Mouse (Mus musculus): ENCODE measurements around the gene Rasgef1b.

The Rasgef1b gene

DNA sequence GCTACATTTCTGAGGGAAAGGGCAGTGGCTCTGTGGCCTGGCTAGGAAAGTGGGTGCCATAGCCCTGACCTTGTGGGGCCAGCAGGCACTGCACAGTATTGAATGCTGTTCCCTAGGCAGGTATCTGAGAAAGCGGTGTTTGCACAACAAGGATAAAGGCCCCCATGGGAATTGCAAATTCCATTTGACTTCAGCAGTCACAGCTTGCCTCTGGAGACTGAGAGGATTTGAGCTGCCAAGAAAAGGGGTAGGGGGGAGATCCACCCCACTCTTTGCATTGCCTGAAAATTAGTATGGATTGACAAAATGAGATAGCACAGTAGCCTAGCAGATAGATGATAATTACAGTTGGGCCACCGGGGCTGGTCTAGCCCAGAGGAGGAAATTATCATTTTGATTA is 326.1 kb downstream of the Rasgef1b start:
- no peak for DNase-seq (ENCODE audit: low read depth)

- no peak for DNase-seq (ENCODE audit: low read depth)
Observed at GRCm38 (mm10) chr5:99402297-99402696, 326.6 kb downstream of the Rasgef1b start.

GRCm38 (mm10) chr5:99399855-99400626 is 328.8 kb downstream of the Rasgef1b start:
- no peak for DNase-seq (ENCODE audit: low read depth)

DNA sequence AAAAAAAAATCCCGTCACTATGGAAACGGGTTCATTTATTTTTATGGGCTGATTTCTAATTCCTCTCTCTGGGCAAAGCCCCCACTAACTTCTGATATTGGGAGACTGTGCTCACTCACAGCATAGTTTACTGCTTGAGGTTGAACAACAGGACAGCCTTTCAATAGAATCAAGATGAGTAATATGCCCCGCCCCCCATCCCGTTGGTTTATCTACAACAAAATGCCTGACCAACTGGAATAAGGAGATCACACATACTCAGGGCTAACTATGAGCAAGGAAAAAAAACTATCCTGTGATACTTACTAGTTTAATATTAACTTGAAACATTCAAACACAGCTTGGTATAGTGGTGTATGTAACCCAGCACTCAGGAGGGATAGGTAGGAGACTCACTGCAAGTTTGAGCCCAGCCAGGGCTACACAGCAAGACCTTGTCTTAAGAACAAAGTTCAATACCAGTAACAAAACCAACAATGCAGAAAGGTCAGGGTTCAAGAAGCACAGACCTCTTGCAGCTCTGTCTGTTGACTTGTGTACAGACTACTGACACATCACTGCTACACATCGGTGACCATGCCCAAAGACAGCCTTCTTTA is 330.3 kb downstream of the Rasgef1b start:
- no peak for DNase-seq (ENCODE audit: low read depth)

- DNase-seq (ENCODE audit: low read depth): no peak
Observed at GRCm38 (mm10) chr5:99394578-99394977, 334.3 kb downstream of the Rasgef1b start.

- DNase-seq (ENCODE audit: low read depth): no peak
Observed at GRCm38 (mm10) chr5:99391525-99391924, 337.3 kb downstream of the Rasgef1b start.

DNA sequence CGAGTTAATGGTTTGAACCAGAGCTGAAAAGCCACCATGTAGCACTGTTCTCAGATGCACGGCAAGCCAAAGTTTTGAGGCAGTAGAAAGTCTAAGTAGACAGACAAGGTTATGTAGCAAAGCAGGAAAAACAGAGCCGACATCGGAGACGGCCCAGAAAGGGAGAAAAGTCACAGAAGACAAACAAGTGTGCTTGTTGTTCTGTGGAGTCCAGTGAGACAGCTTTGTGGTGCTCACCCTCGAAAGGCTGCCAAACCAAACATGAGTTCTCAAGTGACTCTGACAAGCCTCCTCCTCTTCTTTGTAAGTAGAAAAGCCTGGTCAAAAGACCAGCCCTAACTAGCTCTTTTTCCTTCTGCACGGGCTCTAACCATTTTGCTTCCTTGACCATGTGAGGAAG is 338.1 kb downstream of the Rasgef1b start:
- no peak for DNase-seq (ENCODE audit: low read depth)

GRCm38 (mm10) chr5:99390314-99390713 is 338.6 kb downstream of the Rasgef1b start:
- no peak for DNase-seq (ENCODE audit: low read depth)

- DNase-seq (ENCODE audit: low read depth): no peak
Observed at GRCm38 (mm10) chr5:99388585-99389250, 340.1 kb downstream of the Rasgef1b start.

DNA sequence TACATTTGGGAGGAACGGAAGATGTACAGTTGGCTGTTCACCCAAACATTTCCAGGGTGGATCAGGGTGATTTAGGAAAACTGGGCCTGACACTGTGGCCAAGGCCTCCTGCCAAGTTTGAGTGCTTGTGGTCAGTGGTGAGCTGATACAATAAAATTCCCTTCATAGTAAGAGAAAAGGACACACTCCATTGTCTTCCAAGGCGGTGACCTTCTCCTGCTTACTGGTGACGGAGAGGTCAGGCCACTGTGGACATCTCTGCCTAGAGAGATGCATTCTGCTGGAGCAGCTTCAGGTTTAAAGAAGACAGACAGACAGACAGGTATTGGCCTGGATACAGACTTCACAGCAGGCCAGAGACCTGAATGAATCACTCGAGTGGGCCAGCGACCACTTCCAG is 340.7 kb downstream of the Rasgef1b start:
- DNase-seq (ENCODE audit: low read depth): no peak

DNA sequence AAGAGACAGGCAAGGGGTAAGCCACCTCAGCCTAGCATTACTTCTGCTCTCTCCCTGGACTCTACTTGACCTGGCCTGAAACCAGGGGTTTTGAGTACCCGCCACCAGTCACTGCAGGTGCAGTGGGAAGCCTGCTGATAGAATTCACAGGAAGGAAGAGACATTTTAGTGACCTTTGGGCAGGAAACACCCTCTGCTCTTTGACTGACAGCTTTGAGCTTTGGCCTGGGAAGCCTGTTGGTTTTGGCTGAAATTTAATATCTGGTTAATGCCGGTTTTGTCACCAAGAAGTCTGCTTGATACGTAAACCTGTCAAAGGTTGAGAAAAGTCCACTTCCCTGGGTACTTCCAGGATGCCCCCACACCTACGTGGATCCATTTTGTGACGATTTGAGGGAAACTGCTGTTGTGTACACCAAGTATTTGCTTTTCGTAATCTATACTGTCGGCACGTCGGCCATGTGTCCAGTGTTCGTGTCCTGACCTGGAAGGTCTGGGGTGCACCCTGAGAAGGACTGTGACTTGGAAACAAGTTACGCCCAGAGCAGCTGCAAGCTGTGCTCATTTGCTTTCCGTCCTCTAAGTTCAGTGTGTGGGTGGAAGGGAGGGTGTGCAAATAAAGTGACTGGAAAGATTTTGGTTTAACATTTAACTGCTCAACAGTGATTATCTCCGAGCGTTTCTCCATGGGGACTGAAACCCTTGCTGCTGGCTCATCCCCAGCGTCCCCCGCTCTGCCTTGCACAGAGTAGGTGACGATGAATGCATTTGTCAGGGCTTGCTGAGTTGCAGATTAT is 341.5 kb downstream of the Rasgef1b start:
- no peak for DNase-seq (ENCODE audit: low read depth)

DNA sequence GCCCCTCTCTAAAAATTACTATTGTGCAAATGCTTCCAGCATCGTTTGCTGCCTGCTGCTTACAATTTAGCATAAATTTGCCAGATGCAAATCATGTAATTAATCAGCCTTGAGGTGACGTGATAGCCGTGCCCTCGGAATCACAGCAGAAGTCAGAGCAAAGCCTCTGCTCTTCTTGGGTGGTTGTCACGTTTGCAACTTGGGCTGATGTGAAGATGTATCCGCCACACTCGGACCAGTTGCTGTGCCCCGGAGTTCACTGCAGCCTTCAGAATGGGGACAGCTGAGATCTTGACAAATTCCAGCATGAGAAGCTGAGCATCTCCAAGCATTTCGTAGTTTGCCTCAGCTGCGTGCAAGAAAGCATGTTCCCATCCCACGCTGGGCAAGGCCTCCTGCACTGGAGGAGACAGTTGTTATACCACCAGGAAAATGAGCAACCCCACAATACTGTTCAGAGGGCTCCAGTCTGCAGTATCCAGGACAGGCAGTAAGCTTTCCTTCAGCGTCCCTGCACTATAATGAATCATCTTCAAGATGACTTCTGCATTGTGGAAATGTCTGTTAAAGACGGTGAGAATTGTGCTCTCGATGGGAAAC is 342.5 kb downstream of the Rasgef1b start:
- no peak for DNase-seq (ENCODE audit: low read depth)

GRCm38 (mm10) chr5:99385737-99386136 is 343.1 kb downstream of the Rasgef1b start:
- no peak for DNase-seq (ENCODE audit: low read depth)

DNA sequence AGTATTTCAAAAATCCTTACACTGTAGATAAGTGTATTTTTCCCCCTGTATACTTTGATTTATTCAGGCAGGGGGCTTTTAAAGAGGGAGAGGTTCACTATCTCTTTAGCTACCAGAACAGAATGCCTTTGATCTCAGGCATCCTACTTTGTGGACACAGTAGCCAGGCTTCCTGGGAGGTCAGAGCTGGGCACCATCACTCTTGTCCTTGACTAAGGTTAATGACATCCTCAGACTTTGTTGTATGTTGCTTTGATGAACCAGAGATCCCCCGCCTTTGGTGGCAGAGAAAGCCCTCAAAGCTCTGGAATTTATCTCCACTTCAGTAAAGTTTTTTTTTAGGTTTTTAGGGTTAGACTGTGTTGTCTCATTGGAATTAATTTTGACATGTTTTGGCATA is 343.8 kb downstream of the Rasgef1b start:
- no peak for DNase-seq (ENCODE audit: low read depth)

GRCm38 (mm10) chr5:99383783-99384281 is 345.0 kb downstream of the Rasgef1b start:
- DNase-seq (ENCODE audit: low read depth): no peak

DNA sequence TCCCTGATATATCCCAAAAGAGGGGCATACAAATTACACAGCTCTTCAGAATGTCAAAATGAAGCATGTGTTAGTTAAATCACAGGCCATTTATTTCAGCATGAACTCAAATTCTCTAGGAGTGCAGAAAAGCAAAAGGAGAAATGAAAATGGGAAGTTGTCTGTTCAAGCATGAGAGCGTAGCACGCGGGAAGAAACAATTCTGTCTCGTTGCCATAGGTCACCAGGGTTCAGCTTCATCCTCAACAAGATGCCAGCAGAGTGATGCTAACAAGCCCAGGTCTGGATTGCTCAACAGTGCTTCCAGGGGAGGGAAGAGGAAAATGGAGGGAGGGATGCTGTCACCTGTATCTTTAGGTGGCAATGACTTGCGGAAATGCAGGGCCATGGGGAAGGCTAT is 346.1 kb downstream of the Rasgef1b start:
- no peak for DNase-seq (ENCODE audit: low read depth)

- DNase-seq (ENCODE audit: low read depth): no peak
Observed at GRCm38 (mm10) chr5:99381639-99382038, 347.2 kb downstream of the Rasgef1b start.

GRCm38 (mm10) chr5:99380882-99381281 is 348.0 kb downstream of the Rasgef1b start:
- DNase-seq (ENCODE audit: low read depth): no peak

DNA sequence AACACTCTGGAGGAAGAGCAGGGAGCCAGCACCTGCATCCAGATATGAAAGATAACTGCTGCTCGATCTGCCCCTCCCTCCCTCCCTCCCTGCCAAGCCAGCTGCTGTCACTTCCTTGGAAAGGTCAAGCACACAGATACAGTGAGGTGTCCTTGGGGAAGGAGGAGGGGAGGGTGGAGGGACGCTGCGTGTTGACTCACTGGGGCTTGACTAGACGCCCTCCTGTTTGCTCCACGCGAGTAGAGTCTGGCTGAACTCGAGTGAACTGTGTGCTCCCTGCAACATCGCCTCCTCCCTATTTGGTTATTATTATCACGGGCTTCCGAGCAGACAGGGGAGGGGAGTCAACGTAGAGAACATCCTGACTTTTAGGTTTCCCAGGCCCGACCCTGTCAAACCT is 348.7 kb downstream of the Rasgef1b start:
- DNase-seq (ENCODE audit: low read depth): no peak

- DNase-seq (ENCODE audit: low read depth): no peak
Observed at GRCm38 (mm10) chr5:99378437-99379226, 350.2 kb downstream of the Rasgef1b start.

DNA sequence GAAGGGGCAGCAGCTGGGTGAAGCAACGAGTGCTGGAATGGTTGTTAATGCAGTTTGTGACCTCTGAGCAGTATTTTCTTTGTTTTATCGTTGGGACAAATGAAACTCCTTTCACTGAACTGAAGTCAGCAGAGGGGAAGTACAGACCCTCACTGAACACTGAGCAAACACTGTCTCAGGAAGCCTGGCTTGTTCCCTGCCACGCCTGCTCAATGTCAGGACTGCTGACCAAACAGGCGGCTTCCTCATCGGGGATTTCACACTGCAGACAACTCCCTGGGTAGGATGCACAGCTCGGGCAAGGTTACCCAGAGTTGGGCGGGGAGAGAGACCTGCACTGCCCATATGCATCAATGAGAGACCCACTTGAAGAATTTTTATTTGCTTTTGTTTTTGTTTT is 353.1 kb downstream of the Rasgef1b start:
- DNase-seq (ENCODE audit: low read depth): no peak

All from fibroblast of lung, adult 2 months (primary cell).